Mouse (Mus musculus) embryonic facial prominence, embryonic 13.5 days (tissue): ENCODE data around the gene Sez6. TPM values are rescaled to one million over a fixed set of nuclear protein-coding genes. Genes with fewer than 3 reads are reported as not detected.

ENCODE experiments used
- ATAC-seq: fragments of 200-750 bp; cut with Nextera tagmentation; 2 replicates; pipeline ENCODE4 v1.8.0; 2017; ENCODE audit warnings: low read depth; ENCODE audit not compliant: insufficient number of reproducible peaks, insufficient read depth, low FRiP score, low TSS enrichment
- H3K27ac ChIP-seq: fragments of 300-500 bp; sonication (generic); 2 replicates; pipeline ENCODE4 v1.5.1; 2015; ENCODE audit warnings: moderate library complexity, mild to moderate bottlenecking, inconsistent platforms
- H3K27me3 ChIP-seq: fragments of 300-500 bp; sonication (generic); 2 replicates; pipeline ENCODE4 v1.6.1; 2015; ENCODE audit warnings: mild to moderate bottlenecking, inconsistent platforms
- H3K36me3 ChIP-seq: fragments of 300-500 bp; sonication (generic); 2 replicates; pipeline ENCODE4 v1.6.1; 2015; ENCODE audit warnings: mild to moderate bottlenecking, inconsistent platforms
- H3K4me1 ChIP-seq: fragments of 300-500 bp; sonication (generic); 2 replicates; pipeline ENCODE4 v1.6.1; 2015; ENCODE audit warnings: inconsistent platforms
- H3K4me2 ChIP-seq: fragments of 300-500 bp; sonication (generic); 2 replicates; pipeline ENCODE4 v1.6.1; 2015; ENCODE audit warnings: moderate library complexity, mild to moderate bottlenecking, inconsistent platforms
- H3K4me3 ChIP-seq: fragments of 300-500 bp; sonication (generic); 2 replicates; pipeline ENCODE4 v1.5.1; 2015; ENCODE audit warnings: mild to moderate bottlenecking, inconsistent platforms
- H3K9ac ChIP-seq: fragments of 300-500 bp; sonication (generic); 2 replicates; pipeline ENCODE4 v1.6.1; 2015; ENCODE audit warnings: mild to moderate bottlenecking, inconsistent platforms
- H3K9me3 ChIP-seq: fragments of 300-500 bp; sonication (generic); 2 replicates; pipeline ENCODE4 v1.6.1; 2016; ENCODE audit warnings: inconsistent platforms
- WGBS: fragments of 180-500 bp; shearing (Covaris S2); methylation state at CpG from one replicate; pipeline ENCODE4 v1.1.7; 2015; ENCODE audit warnings: mixed read lengths; 5-methylcytosine and 5-hydroxymethylcytosine counted together
- polyA plus RNA-seq: library from polyadenylated mRNA; unstranded; fragments of >200 nt; fragmentation: Nextera tagmentation; extraction: Ambion mirVana; gene quantifications from 2 replicates; pipeline ENCODE4 v1.2.1, GENCODE M21; 2015

Sez6 gene
- polyA plus RNA-seq, 1 experiment from 2014 or later: 2.6 TPM

- H3K4me3 ChIP-seq: no peak overlapping the region
- no peaks in the 10 kb centered on the region for H3K36me3 ChIP-seq
- WGBS: 85% methylated on average over 6 of the region's 6 CpGs
- H3K4me2 ChIP-seq: no peak overlapping the region
- no peak for ATAC-seq
- no peak overlapping the region for H3K27ac ChIP-seq
- H3K9ac ChIP-seq: no peak overlapping the region
- H3K4me1 ChIP-seq: peaks cover 4% of the 10 kb centered on the region
- no peaks in the 10 kb centered on the region for H3K9me3 ChIP-seq
- peaks cover 32% of the 10 kb centered on the region for H3K27me3 ChIP-seq
Measured at GRCm38 (mm10) chr11:77970718-77971117, 40.1 kb downstream of the Sez6 start.

- peaks cover 44% of the 10 kb centered on the region for H3K27me3 ChIP-seq
- H3K4me3 ChIP-seq: no peak overlapping the region
- H3K4me2 ChIP-seq: no peak overlapping the region
- H3K4me1 ChIP-seq: no peaks in the 10 kb centered on the region
- no peaks in the 10 kb centered on the region for H3K36me3 ChIP-seq
- H3K9me3 ChIP-seq: no peaks in the 10 kb centered on the region
- no peak for ATAC-seq
- WGBS: 86% methylated on average over 7 of the region's 7 CpGs
- H3K27ac ChIP-seq: no peak overlapping the region
- no peak overlapping the region for H3K9ac ChIP-seq
Measured at GRCm38 (mm10) chr11:77973520-77973919, 42.9 kb downstream of the Sez6 start.

DNA sequence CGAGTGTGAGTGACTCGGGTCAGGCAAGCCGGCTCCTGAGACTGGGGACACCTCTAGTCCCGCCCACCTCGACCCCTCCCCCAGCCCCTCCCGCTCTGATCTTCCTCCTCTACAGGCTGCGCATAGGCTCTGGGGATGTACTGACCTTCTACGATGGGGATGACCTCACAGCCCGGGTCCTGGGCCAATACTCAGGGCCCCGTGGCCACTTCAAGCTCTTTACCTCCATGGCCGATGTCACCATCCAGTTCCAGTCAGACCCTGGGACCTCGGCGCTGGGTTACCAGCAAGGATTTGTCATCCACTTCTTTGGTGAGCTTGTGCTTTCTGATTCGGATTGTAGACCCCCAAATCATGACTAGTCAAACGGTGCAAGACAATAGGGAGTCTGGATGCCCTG is 43.7 kb downstream of the Sez6 start:
- no peaks in the 10 kb centered on the region for H3K36me3 ChIP-seq
- no peak overlapping the region for H3K27ac ChIP-seq
- H3K9me3 ChIP-seq: no peaks in the 10 kb centered on the region
- no peaks in the 10 kb centered on the region for H3K4me1 ChIP-seq
- peaks cover 44% of the 10 kb centered on the region for H3K27me3 ChIP-seq
- no peak overlapping the region for H3K4me3 ChIP-seq
- 40% methylated on average over 15 of the region's 15 CpGs for WGBS
- ATAC-seq: no peak
- no peak overlapping the region for H3K4me2 ChIP-seq
- H3K9ac ChIP-seq: no peak overlapping the region

DNA sequence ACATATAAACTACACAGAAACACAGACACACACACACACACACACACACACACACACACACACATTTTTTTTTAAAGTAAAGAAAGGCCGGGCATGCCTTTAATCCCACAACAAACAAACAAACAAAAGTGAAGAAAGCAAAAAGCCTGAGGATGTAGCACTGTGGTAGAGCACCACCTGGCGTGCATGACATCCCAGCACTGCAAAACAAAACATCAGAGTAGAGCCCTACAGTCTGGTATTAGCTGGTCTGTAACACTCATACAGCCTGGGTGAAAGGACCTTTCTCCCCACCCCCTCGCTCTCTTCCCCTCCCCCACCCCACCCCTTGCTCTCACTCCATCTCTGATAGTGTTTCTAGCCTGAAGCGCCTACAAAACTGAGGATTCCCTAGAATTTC is 45.3 kb downstream of the Sez6 start:
- ATAC-seq: no peak
- Histone ChIP-seq H3K4me1 (no peaks in the 10 kb centered on the region), H3K27me3 (peaks cover 44% of the 10 kb centered on the region), H3K36me3 (no peaks in the 10 kb centered on the region), H3K27ac (no peak overlapping the region), H3K9me3 (no peaks in the 10 kb centered on the region), H3K4me3 (no peak overlapping the region), H3K4me2 (no peak overlapping the region), H3K9ac (no peak overlapping the region)
- WGBS: 39% methylated on average over 4 of the region's 4 CpGs

DNA sequence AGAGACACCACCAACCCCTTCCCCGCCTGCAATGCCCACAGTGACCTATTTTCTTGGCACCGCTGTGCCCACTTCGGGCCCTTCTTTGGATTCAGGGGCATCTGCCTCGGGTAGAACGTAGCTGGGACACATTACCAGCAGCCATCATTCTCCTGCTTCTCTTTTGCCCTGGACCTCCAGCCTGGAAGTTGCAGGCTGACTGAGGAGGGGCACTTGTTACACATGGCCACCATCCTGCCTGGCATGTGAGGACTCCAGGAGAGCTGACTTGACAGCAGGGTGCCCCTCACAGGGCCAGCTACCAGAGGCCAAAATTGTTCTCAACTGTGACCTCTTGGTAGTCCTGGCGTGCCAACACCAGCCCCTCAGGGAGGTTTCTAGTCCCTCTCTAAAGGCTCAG is 47.6 kb downstream of the Sez6 start:
- 77% methylated on average over 6 of the region's 6 CpGs for WGBS
- peaks cover 41% of the 10 kb centered on the region for H3K27me3 ChIP-seq
- H3K27ac ChIP-seq: no peak overlapping the region
- no peak overlapping the region for H3K4me2 ChIP-seq
- no peak for ATAC-seq
- H3K9me3 ChIP-seq: no peaks in the 10 kb centered on the region
- H3K4me1 ChIP-seq: no peaks in the 10 kb centered on the region
- no peaks in the 10 kb centered on the region for H3K36me3 ChIP-seq
- peak overlapping the region; percentile 22; the same call in 1 of the 2 replicates for H3K9ac ChIP-seq
- H3K4me3 ChIP-seq: no peak overlapping the region

DNA sequence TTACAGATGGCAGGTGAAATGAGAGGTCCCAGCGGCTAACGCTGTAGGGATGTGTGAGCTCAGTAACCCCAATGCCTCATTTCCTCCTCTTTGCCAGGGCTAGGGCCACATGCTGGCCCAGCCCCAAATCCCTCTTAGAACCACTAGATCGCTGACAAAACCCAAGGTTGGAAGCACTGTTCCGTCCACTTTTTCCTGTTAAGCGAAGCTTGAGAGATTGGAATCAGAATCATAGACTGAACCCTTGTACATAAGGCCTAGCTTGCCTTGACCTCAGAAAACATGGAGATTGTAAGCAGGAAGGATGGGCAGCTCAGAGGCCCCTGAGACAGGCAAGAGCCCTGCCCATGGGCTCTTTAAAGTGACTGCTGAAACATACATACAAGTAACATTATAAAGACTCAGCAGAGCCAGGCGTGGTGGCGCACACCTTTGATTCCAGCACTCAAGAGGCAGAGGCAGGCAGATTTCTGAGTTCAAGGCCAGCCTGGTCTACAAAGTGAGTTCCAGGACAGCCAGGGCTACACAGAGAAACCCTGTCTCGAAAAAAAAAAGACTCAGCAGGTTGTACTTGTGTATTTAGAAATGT is 48.7 kb downstream of the Sez6 start:
- no peaks in the 10 kb centered on the region for H3K36me3 ChIP-seq
- no peaks in the 10 kb centered on the region for H3K4me1 ChIP-seq
- no peak overlapping the region for H3K9ac ChIP-seq
- H3K4me3 ChIP-seq: no peak overlapping the region
- ATAC-seq: no peak
- no peak overlapping the region for H3K27ac ChIP-seq
- no peaks in the 10 kb centered on the region for H3K9me3 ChIP-seq
- peaks cover 34% of the 10 kb centered on the region for H3K27me3 ChIP-seq
- H3K4me2 ChIP-seq: no peak overlapping the region
- 79% methylated on average over 8 of the region's 8 CpGs for WGBS

GRCm38 (mm10) chr11:77980281-77981204 is 49.9 kb downstream of the Sez6 start:
- no peaks in the 10 kb centered on the region for H3K36me3 ChIP-seq
- no peaks in the 10 kb centered on the region for H3K9me3 ChIP-seq
- 35% methylated on average over 11 of the region's 11 CpGs for WGBS
- no peak overlapping the region for H3K4me3 ChIP-seq
- H3K27me3 ChIP-seq: peaks cover 23% of the 10 kb centered on the region
- peaks cover 6% of the 10 kb centered on the region for H3K4me1 ChIP-seq
- H3K4me2 ChIP-seq: no peak overlapping the region
- ATAC-seq: no peak
- 0 out of 2 replicates have a peak overlapping the region, but pooled peaks have one; percentile 11 for H3K9ac ChIP-seq
- no peak overlapping the region for H3K27ac ChIP-seq

DNA sequence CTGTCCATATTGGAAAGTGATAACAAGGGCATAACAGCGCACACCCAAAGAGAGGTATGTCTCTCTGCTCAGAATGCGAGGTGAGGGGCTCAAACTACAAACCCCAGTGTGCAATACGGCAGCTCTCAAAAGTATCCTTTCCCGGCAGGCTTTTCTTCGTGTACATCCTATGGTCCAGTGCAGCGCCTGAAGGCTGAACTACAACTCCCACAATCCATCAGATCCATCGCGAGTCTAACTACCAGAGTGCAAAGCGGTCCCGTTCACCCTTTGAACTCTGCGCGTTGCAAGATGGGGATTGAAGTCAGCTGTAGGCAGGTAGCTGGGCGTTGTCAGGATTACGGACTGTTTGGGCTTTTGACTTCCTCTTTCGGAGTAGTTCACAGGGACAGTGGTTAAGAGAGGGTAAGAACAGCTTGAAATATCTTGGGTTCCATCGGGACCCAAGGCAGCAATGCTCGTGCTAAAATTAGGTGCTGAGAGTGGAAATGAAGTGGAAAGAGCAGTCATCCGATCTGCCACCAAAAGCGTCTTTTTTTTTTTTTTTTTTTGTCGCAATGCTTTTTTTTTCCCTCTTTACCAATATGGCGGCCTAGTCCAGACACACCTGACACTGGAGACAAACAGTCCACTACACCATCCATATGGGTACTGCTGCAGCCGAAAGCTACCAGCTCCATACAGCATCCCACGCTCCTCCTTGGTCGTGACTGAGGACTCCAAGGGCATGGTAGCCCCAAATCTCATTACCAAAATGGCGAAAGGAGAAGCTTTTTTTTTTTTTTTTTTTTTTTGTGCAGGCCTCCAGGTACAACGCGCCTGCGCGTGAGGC is 51.2 kb downstream of the Sez6 start:
- peaks cover 12% of the 10 kb centered on the region for H3K27me3 ChIP-seq
- peak; percentile 79 for ATAC-seq
- peak overlapping the region; percentile 98 for H3K4me3 ChIP-seq
- H3K36me3 ChIP-seq: peaks cover 6% of the 10 kb centered on the region
- H3K4me2 ChIP-seq: peak overlapping the region; percentile 85
- H3K9ac ChIP-seq: peak overlapping the region; percentile 61
- under 1% methylated on average over 29 of the region's 29 CpGs for WGBS
- no peaks in the 10 kb centered on the region for H3K9me3 ChIP-seq
- H3K4me1 ChIP-seq: peaks cover 12% of the 10 kb centered on the region
- H3K27ac ChIP-seq: peak overlapping the region; percentile 96

- H3K27ac ChIP-seq: peak within 1 kb of the TSS; percentile 96
- ATAC-seq: peak; percentile 89
- WGBS: under 1% methylated on average over 62 of the region's 62 CpGs
Measured at GRCm38 (mm10) chr11:77982441-77982905, 51.9 kb downstream of the Sez6 start, which contains the start of gene Phf12. Gene Phf12 (plus strand): TSS chr11:77982754.

GRCm38 (mm10) chr11:77983191-77983936 is 52.8 kb downstream of the Sez6 start:
- no peaks in the 10 kb centered on the region for H3K27me3 ChIP-seq
- H3K9me3 ChIP-seq: no peaks in the 10 kb centered on the region
- peak overlapping the region; percentile 96 for H3K27ac ChIP-seq
- WGBS: under 1% methylated on average over 28 of the region's 32 CpGs
- H3K4me3 ChIP-seq: peak overlapping the region; percentile 98
- H3K9ac ChIP-seq: peak overlapping the region; percentile 99
- H3K4me2 ChIP-seq: peak overlapping the region; percentile 85
- peaks cover 12% of the 10 kb centered on the region for H3K4me1 ChIP-seq
- peaks cover 20% of the 10 kb centered on the region for H3K36me3 ChIP-seq
- no peak for ATAC-seq

More at GRCm38 (mm10) chr11:77982441-77982905, 51.9 kb downstream of the Sez6 start, which contains the start of gene Phf12:
- Histone ChIP-seq H3K4me2 (peak within 1 kb of the TSS; percentile 85), H3K36me3 (peaks cover 13% of the 10 kb centered on the region), H3K4me1 (peaks cover 12% of the 10 kb centered on the region), H3K9me3 (no peaks in the 10 kb centered on the region), H3K9ac (peak within 1 kb of the TSS; percentile 99), H3K4me3 (peak within 1 kb of the TSS; percentile 98), H3K27me3 (0 out of 2 replicates have a peak, but pooled peaks cover 5% of the 10 kb centered on the region)
